Mouse (Mus musculus) central nervous system, embryonic 18 days (tissue): ENCODE data around the gene Fkbp5. TPM values are rescaled to one million over a fixed set of nuclear protein-coding genes. Genes with fewer than 3 reads are reported as not detected.

Source experiments
- polyA plus RNA-seq: library from polyadenylated mRNA; depleted of rRNA; stranded (reverse); fragments of >200 nt; gene quantifications from 2 replicates; pipeline ENCODE4 v1.2.3, GENCODE M21; 2012; rRNA removed

Fkbp5 gene
- 32.5 and 34.7 TPM in 2 replicates for polyA plus RNA-seq

DNA sequence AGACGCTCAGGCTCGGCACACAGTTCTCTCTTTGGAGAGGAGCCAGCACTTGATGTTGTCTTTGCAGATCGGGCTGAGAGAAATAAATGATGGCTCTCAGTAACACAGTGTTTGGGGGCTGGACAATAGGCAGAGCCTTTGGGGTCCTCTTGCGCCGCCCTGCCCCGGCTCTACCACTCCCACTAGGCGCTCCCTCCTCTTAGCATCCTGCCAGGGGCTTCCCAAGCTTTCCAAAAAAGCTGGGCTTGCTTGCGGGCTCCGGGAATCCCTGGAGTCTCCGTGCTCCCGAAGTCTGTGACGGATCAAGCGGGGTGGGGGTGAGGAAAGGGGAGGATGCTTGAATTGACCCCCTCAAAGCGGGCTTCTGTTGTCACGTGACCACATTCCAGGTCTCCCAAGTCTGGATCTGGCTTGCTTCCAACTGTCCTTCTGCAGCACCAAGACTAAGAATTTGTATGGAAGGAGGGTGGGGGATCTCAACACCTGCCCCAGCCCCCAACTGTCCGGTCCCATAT, at the start of gene Fkbp5:
Fkbp5 (minus strand) TSS at position 87 of the 515 bp plus-strand sequence.

DNA sequence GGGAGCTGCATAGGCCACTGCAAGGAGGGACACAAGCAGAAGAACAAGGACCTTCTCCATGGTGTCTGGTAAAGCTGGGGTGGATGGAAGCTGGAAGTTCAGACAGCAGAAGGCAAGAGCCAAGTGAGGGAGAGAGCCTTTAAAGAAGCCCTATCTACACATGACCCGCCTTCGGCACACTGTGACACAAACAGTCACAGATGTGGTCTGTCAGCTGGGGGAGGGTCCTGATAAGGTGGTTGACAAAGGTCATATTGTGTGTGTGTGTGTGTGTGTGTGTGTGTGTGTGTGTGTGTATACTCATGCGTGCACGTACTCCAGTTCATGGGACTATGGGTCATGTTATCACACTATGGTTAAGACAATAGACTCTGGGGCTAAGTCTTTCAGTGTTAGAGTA, 43.3 kb upstream of the Fkbp5 start, which contains the start of gene Clps:
Clps (minus strand) TSS at position 169 of the 400 bp plus-strand sequence.

DNA sequence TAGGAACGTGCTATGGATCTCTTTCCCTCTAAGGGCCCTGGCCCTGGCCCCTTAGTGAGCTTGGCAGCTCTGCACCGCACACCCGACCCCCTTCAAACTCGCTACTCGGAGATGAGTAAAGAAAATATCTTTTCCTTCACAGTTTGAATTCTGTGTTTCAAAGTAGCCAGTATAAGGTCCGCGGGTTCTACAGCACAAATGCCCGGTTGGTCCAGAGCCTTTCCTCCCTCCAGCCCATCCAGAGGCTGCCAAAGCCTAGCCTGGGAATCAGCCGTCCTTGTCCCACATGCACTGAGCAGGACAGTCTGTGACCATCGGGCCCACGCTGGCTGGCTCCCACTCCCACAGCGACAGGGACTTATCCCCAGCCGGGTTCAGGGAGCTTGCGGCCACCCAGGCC, 31.8 kb upstream of the Fkbp5 start, which contains the start of gene Clpsl2:
Clpsl2 (plus strand) TSS at position 301 of the 400 bp plus-strand sequence.

DNA sequence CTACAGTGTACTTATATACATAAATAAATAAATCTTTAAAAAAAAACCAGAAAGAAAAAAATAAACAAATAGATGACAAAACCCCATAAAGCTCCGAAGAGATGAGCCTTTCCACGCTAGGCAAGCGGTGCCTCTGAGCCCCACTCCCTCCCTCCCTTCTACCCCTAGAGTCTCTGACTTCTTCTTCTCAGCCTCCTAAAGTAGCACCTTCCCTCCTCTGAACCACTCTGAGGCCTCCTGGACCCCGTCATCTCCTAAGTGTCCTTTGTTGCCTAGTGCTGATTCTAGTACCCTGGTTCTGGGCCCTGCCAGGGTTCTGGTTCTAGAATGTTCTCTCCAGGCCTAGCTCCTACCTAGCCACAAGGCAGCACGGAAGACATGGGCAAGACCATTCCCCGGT, 13.2 kb upstream of the Fkbp5 start, which contains the start of gene Armc12:
Armc12 (plus strand) TSS at position 301 of the 400 bp plus-strand sequence.

DNA sequence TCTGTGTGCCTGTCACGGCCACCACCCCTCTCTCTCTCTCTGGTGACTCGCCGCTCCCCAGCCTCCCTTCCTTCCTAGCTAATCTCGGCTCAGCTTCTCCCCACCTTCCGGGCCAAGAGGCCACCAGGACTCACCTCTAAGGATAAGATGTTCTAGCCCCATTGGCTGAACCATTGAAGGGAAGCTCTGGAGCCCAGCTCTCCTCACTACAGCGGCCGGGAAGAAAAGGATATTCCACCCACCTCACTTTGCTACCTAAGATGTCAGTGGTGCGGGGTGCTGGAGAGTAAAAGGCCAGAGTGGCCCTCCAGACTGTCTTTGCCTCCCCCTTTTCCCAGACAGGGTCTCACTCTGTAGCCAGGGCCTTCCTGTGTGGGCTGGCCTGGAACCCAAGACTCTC, 152.2 kb downstream of the Fkbp5 start, which contains the start of gene Tulp1:
Tulp1 (minus strand) TSS at position 101 of the 400 bp plus-strand sequence.

DNA sequence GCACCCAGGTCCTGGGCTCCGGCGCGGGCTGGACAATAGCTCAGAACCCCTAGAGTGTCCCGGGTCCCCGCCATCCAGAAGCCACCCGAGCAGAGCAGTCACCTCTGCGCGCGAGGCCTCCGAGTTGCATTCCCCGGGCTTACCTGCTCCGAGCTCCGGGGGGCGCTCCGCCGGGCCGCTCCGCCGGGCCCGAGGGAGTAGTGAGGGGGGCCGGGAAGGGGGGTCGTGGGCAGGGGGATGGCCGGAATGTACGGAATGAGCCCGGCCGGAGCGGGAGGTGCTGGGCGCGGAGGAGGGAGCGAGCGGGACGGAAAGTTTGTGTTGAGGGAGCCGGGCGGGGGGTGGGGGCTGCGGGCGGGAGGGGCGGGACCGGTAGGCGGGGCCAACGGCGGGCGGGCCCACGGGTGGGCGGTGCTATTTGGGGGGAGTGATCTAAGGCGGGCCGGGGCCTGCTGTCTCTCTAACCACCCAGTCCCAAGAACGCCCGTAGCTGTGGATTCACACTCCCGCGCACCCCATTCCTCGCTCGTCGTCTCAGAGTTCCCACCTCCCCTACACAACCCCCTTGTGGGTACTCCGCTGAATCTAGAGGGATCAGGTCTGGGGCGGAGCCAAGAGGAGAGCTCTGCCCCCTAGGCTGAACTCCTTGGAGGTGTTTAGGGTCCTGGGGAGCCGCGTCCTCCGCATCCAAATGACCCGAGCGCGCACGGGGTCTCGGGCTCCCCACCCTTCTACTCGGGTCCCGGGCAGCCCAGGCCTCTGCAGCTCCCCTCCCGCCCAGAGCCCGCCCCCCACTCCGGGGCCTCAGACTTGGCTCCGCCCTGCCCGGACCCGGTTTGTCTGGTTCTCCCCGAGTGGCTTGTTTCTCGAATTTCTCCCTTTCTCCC, 166.6 kb downstream of the Fkbp5 start, which contains the start of gene Tead3:
Tead3 (minus strand) TSS at position 352 of the 887 bp plus-strand sequence.

Other genes starting within 250 kb of the Fkbp5 start
- 12.8 and 16.0 TPM in 2 replicates for gene Fance, start 204.0 kb downstream of the Fkbp5 start, polyA plus RNA-seq
- 1,647 and 1,951 TPM in 2 replicates for gene Rpl10a, start 189.1 kb downstream of the Fkbp5 start, polyA plus RNA-seq
- 6.2 and 7.0 TPM in 2 replicates for gene Tead3, start 166.7 kb downstream of the Fkbp5 start, polyA plus RNA-seq
- gene Tulp1, start 152.3 kb downstream of the Fkbp5 start, polyA plus RNA-seq = 0.95 and 1.1 TPM in 2 replicates
- gene Armc12, start 13.3 kb upstream of the Fkbp5 start, polyA plus RNA-seq = 0.07 and 0.19 TPM in 2 replicates
- not detected in 2 replicates for gene Clpsl2, start 31.9 kb upstream of the Fkbp5 start, polyA plus RNA-seq
- not detected in 2 replicates for gene Clps, start 43.2 kb upstream of the Fkbp5 start, polyA plus RNA-seq
- 17.2 and 17.4 TPM in 2 replicates for gene Lhfpl5, start 58.1 kb upstream of the Fkbp5 start, polyA plus RNA-seq
- 60.2 and 61.1 TPM in 2 replicates for gene Srpk1, start 105.2 kb upstream of the Fkbp5 start, polyA plus RNA-seq
- gene Slc26a8, start 172.7 kb upstream of the Fkbp5 start, polyA plus RNA-seq = 4.1 and 4.5 TPM in 2 replicates
- gene Mapk14, start 173.8 kb upstream of the Fkbp5 start, polyA plus RNA-seq = 65.5 and 67.4 TPM in 2 replicates
- 0.56 and 0.62 TPM in 2 replicates for gene AC170998.1, start 208.6 kb upstream of the Fkbp5 start, polyA plus RNA-seq